Mouse (Mus musculus) v-Abl transformed pro-B cells (cell line): ENCODE results near the gene Alkbh1.

Experiments used
- in situ Hi-C, 2 experiments: fragments of 400-800 bp; cut with MboI; formaldehyde crosslinking; loops; one replicate each; pipeline ENCODE4 v1.15.1; 2025; ENCODE audit not compliant: unreplicated experiment in 2 of 2

Gene Alkbh1

DNA sequence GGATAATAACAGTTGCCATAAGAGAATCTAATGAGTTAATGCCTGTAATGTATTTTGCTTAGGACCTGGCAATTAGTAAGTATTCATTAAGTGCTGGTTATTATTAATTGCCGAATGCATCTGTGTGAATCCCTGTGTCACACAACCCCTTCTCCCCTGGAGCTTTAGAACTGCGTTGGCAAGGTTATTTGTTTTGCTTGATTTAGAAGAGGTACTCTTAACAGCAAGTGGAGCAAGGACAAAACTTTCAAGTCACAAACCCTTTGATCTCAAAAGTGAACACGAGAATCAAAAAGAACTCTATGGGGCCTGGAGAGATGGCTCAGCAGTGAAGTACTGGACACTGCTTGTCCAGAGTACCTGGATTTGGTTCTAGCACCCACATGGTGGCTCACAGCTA, 54.6 kb downstream of the Alkbh1 start:
- in situ Hi-C loops: no loop called here

DNA sequence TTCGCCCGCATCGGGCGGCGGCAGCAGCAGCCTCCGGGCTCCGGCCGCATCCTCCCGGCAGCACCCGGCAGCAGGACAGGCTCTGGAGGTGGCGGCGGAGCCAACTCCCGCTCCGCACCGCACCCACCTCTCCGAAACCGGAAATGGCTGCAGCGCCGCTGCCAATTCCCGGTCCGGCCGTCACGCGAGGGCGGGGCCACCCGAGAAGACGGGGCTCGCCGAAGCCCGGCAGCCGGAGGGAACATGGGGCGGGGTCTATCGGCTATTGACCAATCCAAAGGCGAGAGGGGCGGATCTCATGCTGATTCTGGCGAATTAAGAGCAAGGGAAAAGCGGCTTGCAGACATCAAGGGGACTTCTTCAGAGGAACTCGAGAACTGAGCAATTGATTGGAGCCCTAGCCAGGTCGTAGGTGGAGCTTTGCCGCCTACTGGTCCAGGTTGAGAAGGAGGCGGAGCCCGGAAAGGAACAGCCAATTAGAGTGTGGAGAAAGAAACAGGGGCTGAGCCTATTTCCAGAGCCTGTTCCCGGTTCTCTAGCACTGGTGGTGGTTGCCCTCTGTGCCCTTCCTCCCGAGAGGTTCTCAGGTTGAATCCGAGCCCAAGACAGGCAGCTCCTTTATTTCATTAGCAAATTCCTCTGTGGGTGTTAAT, 55.6 kb downstream of the Alkbh1 start, which contains the start of gene Sptlc2:
Gene Sptlc2, minus strand, starts transcription at position 234 of the 653 bp plus-strand sequence.
- in situ Hi-C loops: no loop called here

DNA sequence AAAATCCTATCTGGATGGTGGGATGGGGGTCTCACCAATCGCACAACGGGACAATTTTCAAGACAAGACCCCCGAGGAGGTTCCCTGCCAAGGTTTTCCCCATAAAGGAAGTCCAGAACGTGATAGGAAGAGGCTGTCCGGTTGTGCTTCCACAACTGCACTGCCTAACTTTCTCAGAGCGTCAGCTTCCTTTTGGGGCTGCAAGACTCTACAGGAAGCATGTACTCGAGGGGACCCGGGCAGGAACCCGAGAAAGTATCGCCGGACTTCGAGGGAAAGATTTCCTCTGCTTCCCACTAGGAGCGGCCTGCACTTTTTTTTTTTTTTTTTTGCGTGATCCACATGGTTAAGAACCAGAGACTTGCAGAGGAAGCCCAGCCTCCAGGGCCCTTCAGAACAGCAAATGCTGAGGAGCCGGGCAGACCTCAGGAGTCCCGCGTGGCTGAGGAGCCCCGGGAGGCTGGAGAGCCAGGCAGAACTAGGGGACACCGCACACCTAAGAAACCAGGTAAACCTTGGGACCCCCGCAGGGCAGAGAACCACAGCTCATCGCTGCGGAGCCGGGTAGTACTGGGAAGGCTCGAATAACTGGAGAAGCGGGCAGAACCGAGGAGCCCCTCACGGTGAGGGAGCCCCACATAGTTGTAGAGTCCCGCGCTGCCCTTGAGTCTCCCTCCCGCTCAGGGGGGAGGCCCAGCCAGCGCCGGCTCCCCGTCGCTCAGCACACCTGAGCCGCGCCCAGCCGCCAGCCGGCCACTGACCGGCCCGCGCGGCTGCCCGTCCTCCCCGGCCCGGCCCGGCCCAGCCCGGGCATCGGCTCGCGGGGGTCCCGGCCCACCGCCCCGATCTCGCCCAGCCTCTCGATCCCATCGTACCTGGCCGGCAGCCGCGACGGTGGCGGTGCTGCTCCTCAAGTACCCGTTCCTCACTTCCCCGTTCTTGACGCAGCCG, 56.4 kb downstream of the Alkbh1 start:
- in situ Hi-C loops: no loop called here

DNA sequence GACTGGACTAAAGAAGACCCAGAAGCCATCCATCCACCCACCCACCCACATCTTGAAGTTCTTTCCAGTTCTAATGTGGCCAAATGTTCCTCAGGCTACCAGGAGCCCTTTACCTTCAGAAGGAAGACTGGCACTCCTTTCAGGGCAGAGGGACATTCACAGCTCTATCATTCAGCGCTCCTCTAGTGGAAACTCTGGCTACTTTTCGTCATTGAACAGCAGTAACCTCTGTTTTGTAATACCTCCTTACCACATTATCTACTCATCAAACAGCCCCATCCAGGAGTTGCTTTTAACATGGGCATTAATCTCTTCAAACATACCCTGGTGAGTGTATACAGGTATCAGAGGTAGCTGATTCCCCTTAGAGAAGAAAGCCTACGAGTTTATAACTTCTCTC, 58.8 kb downstream of the Alkbh1 start:
- in situ Hi-C loops: no loop called here

DNA sequence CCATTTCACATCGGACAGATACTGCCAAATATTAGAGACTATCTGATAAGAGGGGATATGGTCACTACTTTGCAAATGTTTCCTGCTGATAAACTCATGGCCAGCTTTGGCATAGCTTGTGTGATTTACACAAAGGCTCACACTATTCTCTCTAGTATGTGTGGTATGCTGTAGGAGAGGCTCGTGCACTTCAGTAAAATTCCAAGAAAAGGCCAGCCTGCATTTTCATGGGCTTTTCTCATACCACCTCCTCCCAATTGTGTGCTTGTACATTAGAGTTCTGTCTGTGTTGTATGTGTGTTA, 62.5 kb downstream of the Alkbh1 start:
- in situ Hi-C loops: no loop called here

DNA sequence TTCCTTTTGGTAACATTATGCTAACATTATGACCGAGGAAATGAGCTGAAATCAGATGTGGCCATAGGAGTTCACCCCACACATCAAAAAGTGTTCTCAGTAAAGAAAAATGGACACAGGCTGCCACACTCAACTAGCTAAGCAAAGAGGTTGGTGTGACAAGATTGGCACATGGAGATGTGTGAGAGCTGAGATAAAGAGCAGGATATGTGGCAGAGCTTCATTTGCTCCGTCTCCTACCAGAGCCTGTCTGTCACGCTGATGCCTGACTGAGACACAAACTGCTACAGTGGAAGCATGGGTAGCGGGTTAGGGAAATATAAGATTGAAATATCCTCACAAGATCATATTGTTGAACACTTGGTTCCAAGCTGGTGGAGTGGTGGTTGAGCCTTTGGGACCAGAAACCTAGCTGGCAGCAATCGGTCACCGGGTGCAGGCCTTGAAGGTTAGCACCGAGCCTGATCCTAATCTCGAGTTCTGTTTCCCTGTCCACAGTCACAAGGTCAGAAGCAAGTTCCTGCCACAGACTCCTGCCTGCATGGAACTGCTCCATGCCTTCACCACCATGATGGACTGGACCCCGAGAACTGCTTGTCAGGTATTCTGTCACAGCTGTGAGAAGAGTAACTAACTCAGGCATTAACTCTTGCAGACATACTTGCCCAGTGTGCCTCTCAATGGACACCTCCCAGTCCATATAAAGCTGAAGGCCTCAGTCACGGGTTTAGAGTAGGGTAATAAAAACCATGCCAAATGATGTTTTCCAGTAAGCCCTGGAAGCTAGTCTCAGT, 63.0 kb downstream of the Alkbh1 start:
- in situ Hi-C loops: no loop called here

DNA sequence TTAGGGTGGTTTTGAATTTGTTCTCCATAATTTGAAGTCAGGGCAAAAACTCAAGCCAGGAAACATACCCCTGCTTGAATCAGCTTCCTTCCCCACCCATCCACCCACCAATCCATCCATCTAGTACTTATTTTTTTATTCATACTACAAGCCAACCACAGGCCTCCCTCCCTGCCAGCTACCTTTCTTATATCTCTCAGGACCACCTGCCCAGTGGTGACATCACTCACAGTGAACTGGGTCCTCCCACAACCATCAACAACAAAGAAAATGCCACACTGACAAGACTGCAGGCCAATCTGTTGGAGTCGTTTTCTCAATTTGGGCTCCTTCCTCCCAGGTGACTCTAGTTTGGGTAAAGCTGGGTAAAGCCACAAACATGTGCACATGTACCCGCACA, 64.3 kb downstream of the Alkbh1 start:
- in situ Hi-C loops: no loop called here
